Mouse (Mus musculus) myocyte (in vitro differentiated cells): Measurements from ENCODE around the gene Osbpl3. TPM values are rescaled to one million over a fixed set of nuclear protein-coding genes. Genes with fewer than 3 reads are reported as not detected.
"Not testable (repeated sequence)": the region's sequence is repeated elsewhere in the genome, so short reads cannot be mapped to it uniquely, and the experiment has no call there.

Source experiments
- H3K27me3 ChIP-seq: one replicate; pipeline ENCODE4 v1.6.1; 2011; ENCODE audit not compliant: control insufficient read depth, insufficient read depth, insufficient read length
- H3K36me3 ChIP-seq: one replicate; pipeline ENCODE4 v1.6.1; 2011; ENCODE audit not compliant: control insufficient read depth, insufficient read depth
- H3K4me2 ChIP-seq: one replicate; pipeline ENCODE4 v1.6.1; 2011; ENCODE audit warnings: low read depth, control low read depth
- H3K4me3 ChIP-seq: one replicate; pipeline ENCODE4 v1.5.1; 2011; ENCODE audit warnings: mild to moderate bottlenecking, control low read depth, moderate library complexity
- H3K79me2 ChIP-seq: one replicate; pipeline ENCODE4 v1.6.1; 2011; ENCODE audit not compliant: control insufficient read depth, insufficient read depth
- H3ac ChIP-seq: one replicate; pipeline ENCODE4 v1.6.1; 2011; ENCODE audit not compliant: control insufficient read depth, insufficient read length
- CEBPB ChIP-seq: IDR thresholded peaks from 2 replicates; pipeline ENCODE4 v1.6.1; 2011; ENCODE audit warnings: mild to moderate bottlenecking, moderate library complexity; ENCODE audit not compliant: poor library complexity, insufficient read depth, severe bottlenecking
- E2F4 ChIP-seq: IDR thresholded peaks from one replicate; pipeline ENCODE4 v1.6.1; 2011; ENCODE audit warnings: mild to moderate bottlenecking, control low read depth, moderate library complexity; ENCODE audit not compliant: insufficient read depth
- MAX ChIP-seq: IDR thresholded peaks from one replicate; pipeline ENCODE4 v1.6.1; 2011; ENCODE audit warnings: low read depth, mild to moderate bottlenecking, control low read depth
- MYOD1 ChIP-seq, 3 experiments: IDR thresholded peaks; one replicate each; pipeline ENCODE4 v1.6.1; 2011; ENCODE audit warnings: control low read depth in 2 of 3, low read depth in 2 of 3, mild to moderate bottlenecking in 2 of 3, moderate library complexity in 1 of 3; ENCODE audit not compliant: insufficient read length in 2 of 3, control insufficient read depth in 1 of 3
- MYOG ChIP-seq, 3 experiments: IDR thresholded peaks; one replicate each; pipeline ENCODE4 v1.6.1; 2011; ENCODE audit warnings: control low read depth in 2 of 3, low read depth in 2 of 3, mild to moderate bottlenecking in 2 of 3; ENCODE audit not compliant: insufficient read length in 2 of 3, control insufficient read depth in 1 of 3, insufficient read depth in 1 of 3
- POLR2A ChIP-seq: IDR thresholded peaks from one replicate; pipeline ENCODE4 v1.6.1; 2011; ENCODE audit warnings: low read depth, mild to moderate bottlenecking, control low read depth, moderate library complexity; ENCODE audit not compliant: insufficient read length
- POLR2AphosphoS2 ChIP-seq: IDR thresholded peaks from one replicate; pipeline ENCODE4 v1.6.1; 2011; ENCODE audit warnings: low read depth, control low read depth; ENCODE audit not compliant: insufficient read length
- REST ChIP-seq: IDR thresholded peaks from one replicate; pipeline ENCODE4 v1.6.1; 2011; ENCODE audit warnings: mild to moderate bottlenecking, control low read depth, moderate library complexity; ENCODE audit not compliant: insufficient read depth, insufficient read length
- SRF ChIP-seq: IDR thresholded peaks from one replicate; pipeline ENCODE4 v1.6.1; 2011; ENCODE audit warnings: low read depth; ENCODE audit not compliant: control insufficient read depth, insufficient read length
- TCF12 ChIP-seq: IDR thresholded peaks from one replicate; pipeline ENCODE4 v1.6.1; 2011; ENCODE audit warnings: mild to moderate bottlenecking, control low read depth; ENCODE audit not compliant: poor library complexity, insufficient read depth, severe bottlenecking
- TCF3 ChIP-seq: IDR thresholded peaks from one replicate; pipeline ENCODE4 v1.6.1; 2011; ENCODE audit warnings: low read depth, control low read depth; ENCODE audit not compliant: insufficient read length
- USF1 ChIP-seq: IDR thresholded peaks from one replicate; pipeline ENCODE4 v1.6.1; 2011; ENCODE audit warnings: low read depth, mild to moderate bottlenecking, control low read depth, moderate library complexity
- polyA plus RNA-seq: library from polyadenylated mRNA; unstranded; fragments of >200 nt; fragmentation: generic; extraction: Trizol; gene quantifications from one replicate; pipeline ENCODE4 v1.2.1, GENCODE M21; 2012; ENCODE audit warnings: missing spikeins

Osbpl3 gene
- polyA plus RNA-seq, 1 experiment, result 8.9 TPM

- Histone ChIP-seq H3ac (no peak overlapping the region), H3K79me2 (peaks cover 2% of the 10 kb centered on the region), H3K4me2 (no peak overlapping the region), H3K36me3 (no peaks in the 10 kb centered on the region), H3K4me3 (no peak overlapping the region), H3K27me3 (no peaks in the 10 kb centered on the region)
- TF ChIP-seq POLR2AphosphoS2 (no peak), MYOG (IDR thresholded peaks at IDR 0.05; ENCODE audit: control insufficient read depth in 1 of 3, insufficient read depth in 1 of 3, insufficient read length in 2 of 3, low read depth in 2 of 3) (no peak), MAX (no peak), SRF (no peak), TCF3 (no peak), CEBPB (no peak), E2F4 (no peak), REST (no peak), TCF12 (no peak), USF1 (no peak), MYOD1 (IDR thresholded peaks at IDR 0.05; ENCODE audit: control insufficient read depth in 1 of 3, insufficient read length in 2 of 3, low read depth in 2 of 3) (no peak), POLR2A (no peak)
Measured at GRCm38 (mm10) chr6:50440197-50440596, 15.8 kb downstream of the Osbpl3 start.

GRCm38 (mm10) chr6:50438900-50439299 is 17.1 kb downstream of the Osbpl3 start:
- not testable (repeated sequence) for H3K4me2 ChIP-seq, H3K27me3 ChIP-seq, H3K4me3 ChIP-seq, H3K36me3 ChIP-seq, H3ac ChIP-seq, H3K79me2 ChIP-seq

GRCm38 (mm10) chr6:50437815-50438214 is 18.2 kb downstream of the Osbpl3 start:
- no peaks in the 10 kb centered on the region for H3K36me3 ChIP-seq
- TF ChIP-seq POLR2A, result no peak
- TF ChIP-seq MYOG (IDR thresholded peaks at IDR 0.05; ENCODE audit: control insufficient read depth in 1 of 3, insufficient read depth in 1 of 3, insufficient read length in 2 of 3, low read depth in 2 of 3), result no peak
- 0 out of 2 replicates have a peak, but pooled peaks have one; percentile 34 for TF ChIP-seq CEBPB
- no peak for TF ChIP-seq MAX
- no peak for TF ChIP-seq SRF
- no peak for TF ChIP-seq TCF3
- H3K27me3 ChIP-seq, result no peaks in the 10 kb centered on the region
- H3ac ChIP-seq, result no peak overlapping the region
- H3K79me2 ChIP-seq, result no peaks in the 10 kb centered on the region
- no peak overlapping the region for H3K4me2 ChIP-seq
- H3K4me3 ChIP-seq, result no peak overlapping the region

- H3K4me2 ChIP-seq, result no peak overlapping the region
- H3K4me3 ChIP-seq, result no peak overlapping the region
- H3K36me3 ChIP-seq, result no peaks in the 10 kb centered on the region
- H3K79me2 ChIP-seq, result no peaks in the 10 kb centered on the region
- no peak overlapping the region for H3ac ChIP-seq
- TF ChIP-seq REST (no peak), E2F4 (no peak), TCF12 (no peak), MYOD1 (IDR thresholded peaks at IDR 0.05; ENCODE audit: control insufficient read depth in 1 of 3, insufficient read length in 2 of 3, low read depth in 2 of 3) (no peak), POLR2AphosphoS2 (no peak), USF1 (no peak), SRF (no peak), POLR2A (no peak), MAX (no peak), MYOG (IDR thresholded peaks at IDR 0.05; ENCODE audit: control insufficient read depth in 1 of 3, insufficient read depth in 1 of 3, insufficient read length in 2 of 3, low read depth in 2 of 3) (no peak), CEBPB (no peak), TCF3 (no peak)
- no peaks in the 10 kb centered on the region for H3K27me3 ChIP-seq
Measured at GRCm38 (mm10) chr6:50436661-50437060, 19.3 kb downstream of the Osbpl3 start.

GRCm38 (mm10) chr6:50432491-50432890 is 23.5 kb downstream of the Osbpl3 start:
- H3K36me3 ChIP-seq, result no peaks in the 10 kb centered on the region
- H3K27me3 ChIP-seq, result no peaks in the 10 kb centered on the region
- no peak overlapping the region for H3K4me2 ChIP-seq

More at GRCm38 (mm10) chr6:50432491-50432890, 23.5 kb downstream of the Osbpl3 start:
- H3K79me2 ChIP-seq, result no peaks in the 10 kb centered on the region
- no peak overlapping the region for H3ac ChIP-seq
- no peak overlapping the region for H3K4me3 ChIP-seq
- TF ChIP-seq CEBPB (no peak), USF1 (no peak), MYOG (IDR thresholded peaks at IDR 0.05; ENCODE audit: control insufficient read depth in 1 of 3, insufficient read depth in 1 of 3, insufficient read length in 2 of 3, low read depth in 2 of 3) (no peak), SRF (no peak), POLR2AphosphoS2 (no peak), MYOD1 (IDR thresholded peaks at IDR 0.05; ENCODE audit: control insufficient read depth in 1 of 3, insufficient read length in 2 of 3, low read depth in 2 of 3) (peak in 2 of 3 experiments; percentile 7 to 15)
